Mouse (Mus musculus): ENCODE data around the gene Ghdc.

DNA sequence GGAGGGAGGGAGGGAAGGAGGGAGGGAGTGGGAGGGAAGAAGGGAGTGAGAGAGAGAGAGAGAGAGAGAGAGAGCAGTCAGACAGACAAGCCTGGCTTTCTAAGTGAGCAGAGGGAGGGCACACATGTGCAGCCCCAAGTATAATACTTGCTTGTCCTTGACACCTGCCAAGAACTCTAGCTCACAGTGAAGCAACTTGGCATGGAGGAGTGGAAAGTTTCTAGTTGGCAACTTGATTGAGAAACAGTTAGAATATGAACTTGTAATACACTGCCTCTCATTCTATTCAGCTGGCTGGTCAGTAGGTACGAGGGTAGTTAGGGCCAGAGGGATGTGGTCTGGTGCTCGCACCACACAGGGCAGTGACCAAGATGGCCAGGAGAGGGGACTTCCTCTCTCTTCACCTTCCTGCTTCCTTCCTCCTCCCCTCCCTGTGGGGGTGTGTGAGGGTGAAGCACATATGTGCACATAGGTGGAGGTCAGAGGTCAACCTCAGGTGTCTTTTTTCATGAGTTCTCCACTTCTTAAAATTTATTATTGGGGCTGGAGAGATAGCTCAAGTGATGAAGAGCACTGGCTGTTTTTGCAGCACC is 20.8 kb upstream of the Ghdc start:
- no peak for TF ChIP-seq POLR2A (IDR thresholded peaks at IDR 0.05; ENCODE audit: insufficient read depth, low read depth, low read length)
- no peak for TF ChIP-seq CTCF (IDR thresholded peaks at IDR 0.05; ENCODE audit: insufficient read depth, low read depth, low read length)
